20 mouse cellular contexts compared by ENCODE assay signal in genomic region chr7:37390271-37390670, GRCm38 (mm10).
A peak's percentile ranks its signal among the peaks of the same experiment; 100 is the strongest.
DNase-seq lines count a peak whose midpoint lies in the region; ATAC-seq and TF ChIP-seq lines count a peak whose summit lies in the region.
"Had no signal": no experiment of that assay in that cellular context is flagged by ENCODE, and none has a peak within 500 bp of the region (broad histone marks: within the 10 kb centered on the region; RNA-seq: fewer than 3 reads in every experiment).

No protein-coding gene starts in this region.

- peak; percentile 59; the same call in 1 of the 2 replicates for ATAC-seq in forebrain, embryonic 13.5 days
- no peak for ATAC-seq in forebrain, embryonic 11.5 days (replicated peaks; ENCODE audit: low FRiP score)
- 0 out of 2 replicates have a peak, but pooled peaks have one; percentile 12 for ATAC-seq in forebrain, embryonic 15.5 days (replicated peaks)
- ATAC-seq in forebrain, postnatal 0 days: peak; percentile 50
- ATAC-seq: activated CD4-positive, CD25-positive, alpha-beta regulatory T cell, adult 4 months; CD4-positive, CD25-positive, alpha-beta regulatory T cell, adult 4 months; Patski had no signal

- H3K4me3 ChIP-seq in forebrain, embryonic 13.5 days: no peak overlapping the region
- no peak overlapping the region for H3K4me3 ChIP-seq in forebrain, embryonic 11.5 days (ENCODE audit: low read depth, low read length)
- H3K4me3 ChIP-seq in forebrain, embryonic 15.5 days: no peak overlapping the region
- no peak overlapping the region for H3K4me3 ChIP-seq in forebrain, embryonic 10.5 days
- H3K4me3 ChIP-seq in forebrain, postnatal 0 days (ENCODE audit: low read depth, low read length): no peak overlapping the region
- H3K4me3 ChIP-seq: embryonic facial prominence, embryonic 10.5 days; embryonic facial prominence, embryonic 12.5 days had no signal

- H3K27me3 ChIP-seq in forebrain, embryonic 13.5 days: no peaks in the 10 kb centered on the region
- no peaks in the 10 kb centered on the region for H3K27me3 ChIP-seq in forebrain, embryonic 11.5 days (ENCODE audit: control insufficient read depth, insufficient read depth, low read length)
- H3K27me3 ChIP-seq in forebrain, embryonic 15.5 days: no peaks in the 10 kb centered on the region
- H3K27me3 ChIP-seq in forebrain, embryonic 10.5 days (ENCODE audit: poor library complexity, severe bottlenecking): no peaks in the 10 kb centered on the region
- no peaks in the 10 kb centered on the region for H3K27me3 ChIP-seq in forebrain, postnatal 0 days (ENCODE audit: insufficient read depth, low read length)
- H3K27me3 ChIP-seq: CH12.LX, Patski had no signal

- no peak overlapping the region for H3K4me2 ChIP-seq in forebrain, embryonic 13.5 days
- H3K4me2 ChIP-seq in forebrain, embryonic 11.5 days (ENCODE audit: low read depth, low read length, severe bottlenecking): no peak overlapping the region
- H3K4me2 ChIP-seq in forebrain, embryonic 15.5 days (replicated peaks): no peak overlapping the region
- H3K4me2 ChIP-seq in forebrain, postnatal 0 days (ENCODE audit: low read depth): no peak overlapping the region
- H3K4me2 ChIP-seq: embryonic facial prominence, embryonic 12.5 days had no signal

- no peak for TF ChIP-seq CTCF in forebrain, postnatal 0 days (IDR thresholded peaks at IDR 0.05; ENCODE audit: low read depth)

- no peak overlapping the region for H3K27ac ChIP-seq in forebrain, embryonic 13.5 days
- H3K27ac ChIP-seq in forebrain, embryonic 11.5 days (ENCODE audit: low read depth, low read length): no peak overlapping the region
- H3K27ac ChIP-seq in forebrain, embryonic 15.5 days (replicated peaks): no peak overlapping the region
- H3K27ac ChIP-seq in forebrain, embryonic 10.5 days: no peak overlapping the region
- H3K27ac ChIP-seq in forebrain, postnatal 0 days (ENCODE audit: low read depth, low read length): no peak overlapping the region
- H3K27ac ChIP-seq: embryonic facial prominence, embryonic 10.5 days; embryonic facial prominence, embryonic 12.5 days had no signal

- peaks cover 12% of the 10 kb centered on the region for H3K4me1 ChIP-seq in forebrain, embryonic 13.5 days
- no peaks in the 10 kb centered on the region; the same call in 1 of the 2 replicates for H3K4me1 ChIP-seq in forebrain, embryonic 11.5 days (replicated peaks; ENCODE audit: control insufficient read depth, insufficient read depth, low read length)
- H3K4me1 ChIP-seq in forebrain, embryonic 15.5 days: peaks cover 35% of the 10 kb centered on the region
- peaks cover 30% of the 10 kb centered on the region for H3K4me1 ChIP-seq in forebrain, embryonic 10.5 days
- peaks cover 7% of the 10 kb centered on the region for H3K4me1 ChIP-seq in forebrain, postnatal 0 days (ENCODE audit: insufficient read depth)
- H3K4me1 ChIP-seq: embryonic facial prominence, embryonic 12.5 days had no signal

- no peaks in the 10 kb centered on the region for H3K9me3 ChIP-seq in forebrain, embryonic 13.5 days (replicated peaks)
- no peaks in the 10 kb centered on the region for H3K9me3 ChIP-seq in forebrain, embryonic 11.5 days (ENCODE audit: control insufficient read depth, low read length)
- H3K9me3 ChIP-seq in forebrain, embryonic 15.5 days: no peaks in the 10 kb centered on the region
- H3K9me3 ChIP-seq in forebrain, embryonic 10.5 days: no peaks in the 10 kb centered on the region
- no peaks in the 10 kb centered on the region for H3K9me3 ChIP-seq in forebrain, postnatal 0 days (ENCODE audit: low read length)
- H3K9me3 ChIP-seq: embryonic facial prominence, embryonic 10.5 days; embryonic facial prominence, embryonic 12.5 days had no signal

- no peak for DNase-seq in forebrain, embryonic 11.5 days (ENCODE audit: low spot score)
- DNase-seq in forebrain, embryonic 10.5 days (ENCODE audit: extremely low spot score, low spot score): no peak
- peak; percentile 68 for DNase-seq in forebrain, postnatal 0 days
- no peak for DNase-seq in heart, adult 8-10 months (ENCODE audit: low spot score)
- DNase-seq: adrenal gland, adult 8-10 months; adrenal gland, postnatal 14 days; adrenal gland, postnatal 36 days; B cell, adult 2 months; cerebellum, adult 11 months; cerebellum, adult 18-20 months; cerebellum, postnatal 25 days had no signal

- WGBS in forebrain, embryonic 13.5 days: 91% methylated on average over 7 of the region's 7 CpGs
- WGBS in forebrain, embryonic 11.5 days: 91% methylated on average over 7 of the region's 7 CpGs
- WGBS in forebrain, embryonic 15.5 days: 54% methylated on average over 7 of the region's 7 CpGs
- WGBS in forebrain, embryonic 10.5 days: 94% methylated on average over 7 of the region's 7 CpGs
- 64% methylated on average over 7 of the region's 7 CpGs for WGBS in forebrain, postnatal 0 days

- H3K36me3 ChIP-seq in forebrain, embryonic 13.5 days (ENCODE audit: poor library complexity, severe bottlenecking): no peaks in the 10 kb centered on the region
- H3K36me3 ChIP-seq in forebrain, embryonic 11.5 days (ENCODE audit: control insufficient read depth, insufficient read depth, low read length): no peaks in the 10 kb centered on the region
- no peaks in the 10 kb centered on the region for H3K36me3 ChIP-seq in forebrain, embryonic 15.5 days
- H3K36me3 ChIP-seq in forebrain, embryonic 10.5 days (replicated peaks): no peaks in the 10 kb centered on the region
- no peaks in the 10 kb centered on the region for H3K36me3 ChIP-seq in forebrain, postnatal 0 days (ENCODE audit: insufficient read depth)
- H3K36me3 ChIP-seq: embryonic facial prominence, embryonic 10.5 days; embryonic facial prominence, embryonic 12.5 days; G1E had no signal

- no peak overlapping the region for H3K9ac ChIP-seq in forebrain, embryonic 13.5 days
- H3K9ac ChIP-seq in forebrain, embryonic 11.5 days (ENCODE audit: low read length): no peak overlapping the region
- no peak overlapping the region for H3K9ac ChIP-seq in forebrain, embryonic 15.5 days (replicated peaks)
- H3K9ac ChIP-seq in forebrain, postnatal 0 days: no peak overlapping the region
- H3K9ac ChIP-seq: embryonic facial prominence, embryonic 12.5 days had no signal
